Mouse (Mus musculus) midbrain, postnatal 0 days (tissue): ENCODE measurements around the gene Ugt1a8. TPM values are rescaled to one million over a fixed set of nuclear protein-coding genes. Genes with fewer than 3 reads are reported as not detected.

Experiments used
- ATAC-seq: fragments of 200-750 bp; cut with Nextera tagmentation; 2 replicates; pipeline ENCODE4 v1.8.0; 2017; ENCODE audit warnings: moderate number of reproducible peaks, mild to moderate bottlenecking, moderate TSS enrichment, moderate library complexity; ENCODE audit not compliant: low FRiP score
- DNase-seq: peaks from one replicate; pipeline ENCODE4 v3.0.0-alpha.2; 2015; ENCODE audit warnings: low spot score
- H3K27ac ChIP-seq: fragments of 300-500 bp; sonication (generic); 2 replicates; pipeline ENCODE4 v1.5.1; 2014; ENCODE audit warnings: low read depth, mild to moderate bottlenecking, low read length, mixed read lengths
- H3K27me3 ChIP-seq: fragments of 300-500 bp; sonication (generic); 2 replicates; pipeline ENCODE4 v1.6.1; 2014; ENCODE audit warnings: low read length, control low read depth, mixed read lengths; ENCODE audit not compliant: insufficient read depth
- H3K36me3 ChIP-seq: fragments of 300-500 bp; sonication (generic); 2 replicates; pipeline ENCODE4 v1.6.1; 2014; ENCODE audit warnings: low read length, control low read depth, mixed read lengths; ENCODE audit not compliant: insufficient read depth
- H3K4me1 ChIP-seq: fragments of 300-500 bp; sonication (generic); 2 replicates; pipeline ENCODE4 v1.6.1; 2014; ENCODE audit warnings: mild to moderate bottlenecking, control low read depth, antibody characterized with exemption, low read length, mixed read lengths; ENCODE audit not compliant: insufficient read depth
- H3K4me2 ChIP-seq: fragments of 300-500 bp; sonication (generic); 2 replicates; pipeline ENCODE4 v1.6.1; 2014; ENCODE audit warnings: low read depth, mild to moderate bottlenecking, low read length, mixed read lengths; ENCODE audit not compliant: poor library complexity, severe bottlenecking
- H3K4me3 ChIP-seq: fragments of 300-500 bp; sonication (generic); 2 replicates; pipeline ENCODE4 v1.5.1; 2014; ENCODE audit warnings: low read depth, mild to moderate bottlenecking, low read length, moderate library complexity
- H3K9ac ChIP-seq: fragments of 300-500 bp; sonication (generic); replicated peaks from 2 replicates; pipeline ENCODE4 v1.6.1; 2014; ENCODE audit warnings: mild to moderate bottlenecking, low read length, moderate library complexity, mixed read lengths; ENCODE audit not compliant: poor library complexity, severe bottlenecking
- H3K9me3 ChIP-seq: fragments of 300-500 bp; sonication (generic); 2 replicates; pipeline ENCODE4 v1.6.1; 2016; ENCODE audit warnings: low read length, control low read depth
- CTCF ChIP-seq: IDR thresholded peaks from 2 replicates; pipeline ENCODE4 v1.5.1; 2016; ENCODE audit warnings: antibody characterized with exemption, mild to moderate bottlenecking
- WGBS: fragments of 180-500 bp; shearing (Covaris S2); extraction: QIAGEN DNeasy Blood & Tissue Kit; methylation state at CpG from one replicate; pipeline ENCODE4 v1.1.7; 2014; 5-methylcytosine and 5-hydroxymethylcytosine counted together
- polyA plus RNA-seq: library from polyadenylated mRNA; unstranded; fragments of >200 nt; fragmentation: Nextera tagmentation; extraction: Ambion mirVana; gene quantifications from 2 replicates; pipeline ENCODE4 v1.2.1, GENCODE M21; 2015
- total RNA-seq: library from RNA; depleted of rRNA; stranded (reverse); fragments of >200 nt; gene quantifications from 2 replicates; pipeline ENCODE4 v1.2.3, GENCODE M21; 2014

Gene Ugt1a8
- total and polyA plus RNA-seq, 2 experiments from 2014 or later: not detected

DNA sequence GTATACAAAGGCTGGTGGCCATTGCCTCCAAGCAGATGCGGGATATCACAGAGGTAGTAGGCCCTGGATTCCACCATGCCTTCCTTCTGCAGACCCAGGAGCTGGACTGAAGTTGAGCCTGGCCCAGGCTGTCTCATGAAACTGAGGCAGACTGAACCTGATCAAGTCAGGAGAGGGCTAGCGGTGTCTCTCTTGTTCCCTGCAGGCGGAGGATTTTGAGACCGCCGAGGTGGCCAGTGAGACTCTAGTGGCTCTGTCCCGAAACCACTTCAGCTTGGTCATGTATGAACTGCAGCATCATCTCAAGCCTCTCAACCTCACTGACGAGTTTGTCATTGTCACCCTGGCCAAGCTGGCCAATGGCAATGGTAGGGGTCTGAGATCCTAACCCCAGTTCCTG is 142.8 kb downstream of the Ugt1a8 start:
- Histone ChIP-seq H3K27me3 (no peaks in the 10 kb centered on the region), H3K9ac (no peak overlapping the region), H3K27ac (no peak overlapping the region), H3K4me3 (no peak overlapping the region), H3K9me3 (peaks cover 100% of the 10 kb centered on the region), H3K4me2 (no peak overlapping the region), H3K36me3 (no peaks in the 10 kb centered on the region), H3K4me1 (no peaks in the 10 kb centered on the region)
- 73% methylated on average over 7 of the region's 7 CpGs for WGBS
- TF ChIP-seq CTCF: no peak
- DNase-seq: no peak
- ATAC-seq: no peak

DNA sequence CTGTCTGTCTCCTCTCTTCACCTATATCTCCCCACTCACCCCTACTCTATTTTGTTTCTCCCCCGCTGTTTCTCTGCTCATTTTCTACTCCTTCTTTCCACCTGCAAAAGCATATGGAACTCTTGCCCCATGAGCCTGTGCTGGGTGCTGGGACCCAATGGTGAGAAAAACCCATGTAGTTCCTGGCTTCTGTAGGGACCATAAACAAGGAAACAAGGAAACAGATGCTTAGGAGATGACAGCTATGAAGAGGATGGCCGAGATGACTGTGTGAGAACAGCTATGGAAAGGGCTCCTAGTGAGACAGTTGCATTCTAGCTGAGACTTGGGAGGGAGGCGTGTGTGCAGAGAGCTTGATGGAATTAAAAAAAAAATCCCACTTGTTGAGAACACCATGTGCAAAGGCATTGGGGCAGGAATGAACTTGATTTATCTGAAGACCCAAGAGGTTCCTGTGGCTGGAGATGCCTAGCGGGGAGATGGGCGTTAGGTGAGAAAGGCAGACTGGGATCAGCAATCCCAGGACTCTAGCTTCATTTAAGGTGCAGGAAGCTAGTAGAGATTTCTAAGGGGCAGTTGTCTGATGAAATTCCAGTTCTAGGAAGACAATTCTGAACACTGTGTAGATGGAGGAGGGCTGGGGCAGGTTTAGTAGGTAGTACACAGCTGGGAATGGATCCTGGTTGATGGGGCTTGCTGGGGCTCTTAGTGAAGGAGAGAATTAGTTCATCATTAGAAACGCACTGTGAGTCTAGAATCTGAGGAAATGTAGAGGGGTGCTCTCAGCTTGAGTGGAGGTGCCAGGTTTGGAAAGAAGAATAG is 143.6 kb downstream of the Ugt1a8 start:
- TF ChIP-seq CTCF: no peak
- Histone ChIP-seq H3K9me3 (peaks cover 100% of the 10 kb centered on the region), H3K27me3 (no peaks in the 10 kb centered on the region), H3K4me3 (no peak overlapping the region), H3K9ac (no peak overlapping the region), H3K36me3 (no peaks in the 10 kb centered on the region), H3K4me2 (no peak overlapping the region), H3K4me1 (no peaks in the 10 kb centered on the region), H3K27ac (no peak overlapping the region)
- DNase-seq (no peak), ATAC-seq (no peak)
- 72% methylated on average over 6 of the region's 6 CpGs for WGBS

DNA sequence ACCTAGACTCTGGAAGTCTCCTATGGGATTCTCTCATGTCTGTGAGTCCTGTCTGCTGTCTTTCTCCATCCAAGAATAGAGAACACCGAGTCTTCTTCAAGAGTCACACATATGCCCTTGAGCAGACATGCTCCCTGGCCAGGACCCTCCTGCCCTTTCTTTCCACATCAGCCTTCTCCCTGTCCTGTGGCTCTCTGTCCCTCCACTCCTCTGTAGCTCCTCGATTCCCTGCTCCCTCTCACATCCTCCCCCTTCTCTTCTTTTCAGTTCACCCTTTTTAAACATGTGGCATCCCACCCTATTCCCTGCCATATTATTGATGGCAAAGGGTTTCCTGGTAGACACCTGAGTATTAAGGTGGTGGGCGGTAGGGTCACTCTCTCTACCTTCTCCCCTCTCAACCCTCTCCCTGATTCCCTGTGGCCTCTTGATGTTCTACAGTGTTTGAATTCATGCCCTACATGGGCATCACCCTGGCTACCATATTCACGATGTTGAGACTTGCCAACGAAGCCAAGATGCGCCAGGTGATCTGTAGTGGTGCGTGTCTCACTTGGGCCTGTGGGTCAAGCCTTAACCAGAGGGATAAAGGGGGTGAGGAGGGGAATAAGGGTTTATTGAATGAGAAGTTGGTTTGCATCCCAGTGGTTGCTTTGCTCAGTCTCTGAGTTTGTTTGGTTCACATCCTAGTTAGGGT is 144.3 kb downstream of the Ugt1a8 start:
- 68% methylated on average over 7 of the region's 7 CpGs for WGBS
- no peak overlapping the region for H3K4me3 ChIP-seq
- H3K9ac ChIP-seq: no peak overlapping the region
- TF ChIP-seq CTCF: no peak
- no peaks in the 10 kb centered on the region for H3K4me1 ChIP-seq
- DNase-seq (no peak), ATAC-seq (no peak)
- H3K27me3 ChIP-seq: no peaks in the 10 kb centered on the region
- no peaks in the 10 kb centered on the region for H3K36me3 ChIP-seq
- H3K4me2 ChIP-seq: no peak overlapping the region
- peaks cover 98% of the 10 kb centered on the region for H3K9me3 ChIP-seq
- no peak overlapping the region for H3K27ac ChIP-seq

DNA sequence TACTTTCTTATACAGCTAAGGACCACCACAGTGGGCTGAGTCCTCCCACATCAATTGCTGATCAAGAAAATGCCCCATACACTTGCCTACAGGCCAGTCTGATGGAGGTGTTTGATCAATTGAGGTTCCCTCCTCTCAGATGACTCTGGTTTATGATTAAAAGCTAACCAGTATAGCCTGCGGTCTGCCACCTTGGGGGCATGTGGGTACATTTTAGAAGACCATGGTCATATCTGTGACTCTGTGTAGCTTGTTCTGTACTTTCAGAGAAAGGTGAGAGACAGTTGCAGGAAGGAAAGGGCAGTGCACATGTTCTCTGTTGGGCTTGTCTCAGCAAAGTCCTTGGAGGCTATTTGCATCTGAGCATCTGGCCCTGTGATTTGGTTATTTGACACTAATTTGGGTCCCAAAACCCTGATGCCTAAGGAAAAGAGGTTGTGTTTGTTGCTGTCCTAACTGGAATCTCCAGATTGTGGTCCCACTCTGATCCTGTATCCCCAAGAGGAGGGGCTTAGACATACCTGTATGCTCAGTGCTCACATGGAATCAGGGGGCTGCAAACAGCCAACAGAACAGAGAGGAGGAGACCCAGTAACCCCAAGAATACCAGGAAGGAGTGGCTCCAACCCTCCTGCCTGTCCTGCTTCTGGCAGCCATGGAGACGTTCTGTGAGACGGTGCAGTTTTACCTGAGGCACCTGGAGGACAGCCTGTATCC is 145.2 kb downstream of the Ugt1a8 start:
- Histone ChIP-seq H3K27ac (no peak overlapping the region), H3K4me2 (no peak overlapping the region), H3K9ac (no peak overlapping the region), H3K27me3 (no peaks in the 10 kb centered on the region), H3K36me3 (no peaks in the 10 kb centered on the region), H3K4me3 (no peak overlapping the region), H3K9me3 (peaks cover 98% of the 10 kb centered on the region), H3K4me1 (no peaks in the 10 kb centered on the region)
- no peak for DNase-seq
- ATAC-seq: no peak
- no peak for TF ChIP-seq CTCF
- WGBS: 58% methylated on average over 3 of the region's 3 CpGs

DNA sequence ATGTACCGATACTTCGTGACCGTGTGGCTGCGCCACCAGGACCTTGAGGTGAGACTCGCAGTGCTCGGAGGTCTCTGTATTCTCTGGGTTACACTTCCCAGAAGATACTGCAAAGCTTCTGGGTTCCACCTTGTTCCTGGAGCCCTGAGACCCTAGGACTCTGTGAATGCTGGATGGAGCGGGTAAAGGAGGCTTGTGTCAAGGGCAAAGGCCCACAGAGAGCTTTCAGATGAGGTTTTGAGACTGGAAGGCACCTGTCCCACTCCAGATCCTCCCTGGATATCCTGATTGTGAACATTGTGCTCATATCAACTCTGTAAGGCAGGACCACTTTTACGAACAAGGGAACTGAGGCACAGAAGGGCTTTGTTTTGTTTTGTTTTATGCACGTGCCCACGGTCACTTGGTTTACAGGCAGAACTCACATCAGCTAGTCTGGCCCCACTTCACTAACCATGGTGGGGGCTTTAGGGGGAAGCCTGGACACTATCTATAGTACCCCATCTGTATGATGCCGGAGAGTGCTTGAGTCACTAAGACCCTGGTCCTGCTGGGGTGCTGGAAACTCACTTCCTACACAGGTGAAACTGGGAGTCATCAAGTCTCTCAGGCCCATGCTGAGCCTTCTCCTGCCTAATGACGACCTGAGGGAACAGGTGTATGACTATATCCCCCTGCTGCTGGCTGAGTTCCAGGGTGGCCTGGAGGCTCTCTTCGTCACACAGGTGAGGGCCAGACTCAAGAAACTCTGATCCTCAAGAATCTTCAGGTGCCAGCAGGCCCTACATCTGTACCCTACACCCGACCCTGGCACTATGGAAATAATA is 146.0 kb downstream of the Ugt1a8 start:
- no peaks in the 10 kb centered on the region for H3K36me3 ChIP-seq
- no peak for ATAC-seq
- H3K4me3 ChIP-seq: no peak overlapping the region
- H3K9me3 ChIP-seq: peaks cover 98% of the 10 kb centered on the region
- no peak overlapping the region for H3K27ac ChIP-seq
- no peaks in the 10 kb centered on the region for H3K4me1 ChIP-seq
- no peak overlapping the region for H3K4me2 ChIP-seq
- no peak overlapping the region for H3K9ac ChIP-seq
- TF ChIP-seq CTCF: no peak
- no peak for DNase-seq
- WGBS: 67% methylated on average over 14 of the region's 14 CpGs
- H3K27me3 ChIP-seq: no peaks in the 10 kb centered on the region
